Mouse (Mus musculus) ZHBTc4 (cell line): ENCODE results near the gene Lrrc18.

Source experiments
- DNase-seq: peaks from one replicate; pipeline ENCODE4 v3.0.0-alpha.2; 2011; ENCODE audit warnings: low read depth, low spot score

Gene Lrrc18

GRCm38 (mm10) chr14:33045217-33045616 is 54.0 kb downstream of the Lrrc18 start:
- DNase-seq: no peak

- DNase-seq: no peak
These were observed 62.3 kb downstream of the Lrrc18 start for GRCm38 (mm10) chr14:33053441-33053840.

GRCm38 (mm10) chr14:33058881-33059660 is 67.9 kb downstream of the Lrrc18 start:
- DNase-seq: no peak

- DNase-seq: no peak
These were observed 71.8 kb downstream of the Lrrc18 start for GRCm38 (mm10) chr14:33062996-33063395.
